In the genomic region with DNA sequence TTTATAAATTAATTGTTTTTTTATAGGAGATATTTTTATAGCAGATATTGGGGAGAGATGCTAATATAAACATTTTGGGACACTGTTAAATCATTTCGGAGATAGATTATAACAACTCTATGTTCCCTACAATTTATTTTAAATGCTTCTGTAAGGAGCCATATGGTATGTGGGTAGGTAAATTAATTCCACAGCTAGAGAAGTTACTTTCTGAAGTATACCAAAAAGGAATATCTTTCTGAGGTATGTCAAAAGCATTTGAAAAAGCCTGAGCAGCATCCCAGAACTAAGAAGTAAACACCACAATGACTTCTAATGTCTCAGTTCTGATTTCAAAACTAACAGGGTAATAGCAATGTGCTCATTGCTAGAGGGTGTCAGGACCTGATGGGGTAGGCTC, we compare ENCODE assay signal across 19 mouse cellular contexts. TPM values are rescaled to one million over a fixed set of nuclear protein-coding genes. Genes with fewer than 3 reads are reported as not detected.
"Had no signal": no experiment of that assay in that cellular context is flagged by ENCODE, and none has a peak within 500 bp of the region (broad histone marks: within the 10 kb centered on the region; RNA-seq: fewer than 3 reads in every experiment).

No protein-coding gene starts in this region.

- H3K4me3 ChIP-seq: midbrain, embryonic 10.5 days; midbrain, embryonic 12.5 days; myocyte; neural tube, embryonic 13.5 days; neural tube, embryonic 15.5 days had no signal

- DNase-seq: lung, adult 18-20 months; lung, embryonic 14.5 days; lung, postnatal 10 days; lung, postnatal 4 days; midbrain, embryonic 14.5 days; retina, postnatal 1 day; right cerebral cortex, adult 18-20 months; right cerebral cortex, postnatal 25 days; right cerebral cortex, postnatal 4 days; spleen, adult 18-20 months; thymus, adult 2 months; thymus, postnatal 36 days had no signal

- H3K27ac ChIP-seq: midbrain, embryonic 10.5 days; midbrain, embryonic 12.5 days; neural tube, embryonic 13.5 days; neural tube, embryonic 15.5 days had no signal

- ATAC-seq: midbrain, embryonic 16.5 days had no signal

- H3K4me1 ChIP-seq: midbrain, embryonic 10.5 days; midbrain, embryonic 12.5 days; neural tube, embryonic 13.5 days; neural tube, embryonic 15.5 days had no signal

- H3K36me3 ChIP-seq: midbrain, embryonic 10.5 days; midbrain, embryonic 12.5 days; neural tube, embryonic 13.5 days; neural tube, embryonic 15.5 days had no signal

- H3K27me3 ChIP-seq: midbrain, embryonic 12.5 days; neural tube, embryonic 13.5 days; neural tube, embryonic 15.5 days had no signal

RNA-seq across cellular contexts. Expression of a gene that starts 49.4 kb away (rescaled TPM):
- polyA plus RNA-seq: myocyte; neural tube, embryonic 11.5 days had no signal
